Mouse (Mus musculus) intestine, embryonic 15.5 days (tissue): ENCODE data around the gene Abhd12b. TPM values are rescaled to one million over a fixed set of nuclear protein-coding genes. Genes with fewer than 3 reads are reported as not detected.
A peak's percentile ranks its signal among the peaks of the same experiment; 100 is the strongest.

Source experiments
- ATAC-seq: fragments of 200-750 bp; cut with Nextera tagmentation; 2 replicates; pipeline ENCODE4 v1.8.0; 2017; ENCODE audit warnings: moderate TSS enrichment, moderate library complexity
- H3K27ac ChIP-seq: fragments of 300-500 bp; sonication (generic); 2 replicates; pipeline ENCODE4 v1.5.1; 2015; ENCODE audit warnings: mild to moderate bottlenecking, inconsistent platforms
- H3K27me3 ChIP-seq: fragments of 300-500 bp; sonication (generic); replicated peaks from 2 replicates; pipeline ENCODE4 v1.6.1; 2015; ENCODE audit warnings: inconsistent platforms
- H3K36me3 ChIP-seq: fragments of 300-500 bp; sonication (generic); 2 replicates; pipeline ENCODE4 v1.6.1; 2015; ENCODE audit warnings: inconsistent platforms
- H3K4me1 ChIP-seq: fragments of 300-500 bp; sonication (generic); replicated peaks from 2 replicates; pipeline ENCODE4 v1.6.1; 2015; ENCODE audit warnings: inconsistent platforms
- H3K4me2 ChIP-seq: fragments of 300-500 bp; sonication (generic); replicated peaks from 2 replicates; pipeline ENCODE4 v1.6.1; 2015; ENCODE audit warnings: mild to moderate bottlenecking, inconsistent platforms
- H3K4me3 ChIP-seq: fragments of 300-500 bp; sonication (generic); replicated peaks from 2 replicates; pipeline ENCODE4 v1.5.1; 2015; ENCODE audit warnings: inconsistent platforms
- H3K9ac ChIP-seq: fragments of 300-500 bp; sonication (generic); 2 replicates; pipeline ENCODE4 v1.6.1; 2015; ENCODE audit warnings: inconsistent platforms
- H3K9me3 ChIP-seq: fragments of 300-500 bp; sonication (generic); 2 replicates; pipeline ENCODE4 v1.6.1; 2016; ENCODE audit warnings: inconsistent platforms
- WGBS: fragments of 180-500 bp; shearing (Covaris S2); methylation state at CpG from one replicate; pipeline ENCODE4 v1.1.7; 2015; 5-methylcytosine and 5-hydroxymethylcytosine counted together
- polyA plus RNA-seq: library from polyadenylated mRNA; unstranded; fragments of >200 nt; fragmentation: Nextera tagmentation; extraction: Ambion mirVana; gene quantifications from 2 replicates; pipeline ENCODE4 v1.2.1, GENCODE M21; 2015

The Abhd12b gene
- polyA plus RNA-seq = 0.11 and 0.15 TPM in 2 replicates

DNA sequence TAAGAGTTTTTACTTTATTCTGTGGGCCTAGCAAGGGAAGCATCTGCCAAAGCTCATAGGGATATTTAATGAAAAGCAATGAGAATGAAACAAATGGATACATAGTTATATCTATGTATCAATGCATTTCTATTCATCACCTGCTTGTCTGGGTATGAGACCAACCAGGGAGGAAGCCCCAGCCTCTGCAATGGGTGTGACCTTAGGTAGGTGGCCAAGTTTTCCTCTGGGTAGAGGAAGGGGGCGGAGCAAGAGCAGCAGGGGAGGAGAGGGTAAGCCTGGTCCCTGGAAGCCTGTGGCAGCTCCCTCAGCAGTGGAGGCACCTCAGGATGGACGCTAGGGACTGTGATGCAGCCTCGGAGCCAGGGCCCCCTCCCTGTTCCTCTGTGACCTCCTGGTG lies at the start of gene Abhd12b:
TSS of gene Abhd12b (plus strand) at position 301 of the 400 bp plus-strand sequence.
- H3K9ac ChIP-seq = no peak within 1 kb of the TSS
- peaks cover 2% of the 10 kb centered on the region; the same call in 1 of the 2 replicates for H3K4me1 ChIP-seq
- no peaks in the 10 kb centered on the region for H3K9me3 ChIP-seq

DNA sequence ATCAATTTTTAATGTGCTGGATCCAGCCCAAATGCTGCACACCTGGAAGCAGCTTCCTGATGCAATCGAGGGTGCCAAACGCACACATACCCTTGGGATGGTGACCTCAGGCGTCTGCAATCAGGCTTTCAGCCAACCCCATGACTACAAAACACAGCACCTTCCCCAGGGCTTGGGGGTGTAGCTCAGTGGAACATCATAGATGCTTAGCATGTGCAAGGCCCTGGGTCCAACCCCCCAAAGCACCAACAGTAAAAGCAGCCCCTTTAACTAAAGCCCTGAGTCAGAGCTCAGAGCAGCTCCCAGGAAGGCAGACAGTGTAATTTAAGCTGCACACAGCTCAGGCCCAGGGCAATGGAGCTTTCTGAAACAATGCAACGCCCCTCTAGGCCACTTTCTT lies 49.7 kb upstream of the Abhd12b start:
- Histone ChIP-seq H3K9me3 (no peaks in the 10 kb centered on the region), H3K36me3 (0 out of 2 replicates have a peak, but pooled peaks cover 4% of the 10 kb centered on the region), H3K9ac (no peak overlapping the region), H3K27me3 (no peaks in the 10 kb centered on the region), H3K4me1 (peaks cover 20% of the 10 kb centered on the region), H3K4me2 (no peak overlapping the region), H3K27ac (no peak overlapping the region), H3K4me3 (no peak overlapping the region)
- ATAC-seq = no peak
- WGBS = 58% methylated on average over 4 of the region's 4 CpGs

More for the DNA sequence above, at the start of gene Abhd12b:
- H3K27ac ChIP-seq = no peak within 1 kb of the TSS
- H3K4me3 ChIP-seq = no peak within 1 kb of the TSS
- no peaks in the 10 kb centered on the region for H3K27me3 ChIP-seq
- 68% methylated on average over 3 of the region's 3 CpGs for WGBS
- ATAC-seq = no peak
- H3K4me2 ChIP-seq = no peak within 1 kb of the TSS
- no peaks in the 10 kb centered on the region for H3K36me3 ChIP-seq

GRCm38 (mm10) chr12:70104776-70105420 lies 49.0 kb upstream of the Abhd12b start:
- Histone ChIP-seq H3K36me3 (0 out of 2 replicates have a peak, but pooled peaks cover 4% of the 10 kb centered on the region), H3K9ac (no peak overlapping the region), H3K4me3 (no peak overlapping the region), H3K4me2 (no peak overlapping the region), H3K9me3 (no peaks in the 10 kb centered on the region), H3K27ac (no peak overlapping the region), H3K4me1 (peaks cover 21% of the 10 kb centered on the region), H3K27me3 (no peaks in the 10 kb centered on the region)
- no peak for ATAC-seq
- WGBS = 54% methylated on average over 5 of the region's 5 CpGs

GRCm38 (mm10) chr12:70105885-70106284 lies 48.1 kb upstream of the Abhd12b start:
- Histone ChIP-seq H3K9ac (no peak overlapping the region), H3K9me3 (no peaks in the 10 kb centered on the region), H3K36me3 (0 out of 2 replicates have a peak, but pooled peaks cover 4% of the 10 kb centered on the region), H3K4me3 (no peak overlapping the region), H3K4me2 (0 out of 2 replicates have a peak overlapping the region, but pooled peaks have one; percentile 28), H3K27ac (peak overlapping the region; percentile 2), H3K27me3 (no peaks in the 10 kb centered on the region), H3K4me1 (peaks cover 28% of the 10 kb centered on the region)
- no peak for ATAC-seq
- 70% methylated on average over 6 of the region's 6 CpGs for WGBS

GRCm38 (mm10) chr12:70106508-70106907 lies 47.4 kb upstream of the Abhd12b start:
- peaks cover 28% of the 10 kb centered on the region for H3K4me1 ChIP-seq
- WGBS = 56% methylated on average over 9 of the region's 9 CpGs
- peak overlapping the region; percentile 28; the same call in 1 of the 2 replicates for H3K4me2 ChIP-seq
- no peak for ATAC-seq
- H3K9ac ChIP-seq = no peak overlapping the region
- no peaks in the 10 kb centered on the region for H3K9me3 ChIP-seq
- peak overlapping the region; percentile 2 for H3K27ac ChIP-seq
- H3K36me3 ChIP-seq = 0 out of 2 replicates have a peak, but pooled peaks cover 4% of the 10 kb centered on the region
- no peaks in the 10 kb centered on the region for H3K27me3 ChIP-seq
- H3K4me3 ChIP-seq = no peak overlapping the region

- Histone ChIP-seq H3K27me3 (no peaks in the 10 kb centered on the region), H3K4me2 (no peak overlapping the region), H3K9ac (no peak overlapping the region), H3K27ac (no peak overlapping the region), H3K36me3 (no peaks in the 10 kb centered on the region), H3K4me1 (peaks cover 24% of the 10 kb centered on the region), H3K9me3 (no peaks in the 10 kb centered on the region), H3K4me3 (no peak overlapping the region)
- 35% methylated on average over 2 of the region's 2 CpGs for WGBS
- no peak for ATAC-seq
Measured at GRCm38 (mm10) chr12:70108104-70108503, 45.8 kb upstream of the Abhd12b start.

- peak overlapping the region; percentile 91 for H3K4me2 ChIP-seq
- 62% methylated on average over 6 of the region's 6 CpGs for WGBS
- peak overlapping the region; percentile 89 for H3K4me3 ChIP-seq
- H3K4me1 ChIP-seq = peaks cover 24% of the 10 kb centered on the region
- H3K9me3 ChIP-seq = no peaks in the 10 kb centered on the region
- no peak overlapping the region for H3K27ac ChIP-seq
- ATAC-seq = no peak
- no peaks in the 10 kb centered on the region for H3K36me3 ChIP-seq
- no peaks in the 10 kb centered on the region for H3K27me3 ChIP-seq
- H3K9ac ChIP-seq = peak overlapping the region; percentile 86; the same call in 1 of the 2 replicates
Measured at GRCm38 (mm10) chr12:70109921-70110320, 44.0 kb upstream of the Abhd12b start.

DNA sequence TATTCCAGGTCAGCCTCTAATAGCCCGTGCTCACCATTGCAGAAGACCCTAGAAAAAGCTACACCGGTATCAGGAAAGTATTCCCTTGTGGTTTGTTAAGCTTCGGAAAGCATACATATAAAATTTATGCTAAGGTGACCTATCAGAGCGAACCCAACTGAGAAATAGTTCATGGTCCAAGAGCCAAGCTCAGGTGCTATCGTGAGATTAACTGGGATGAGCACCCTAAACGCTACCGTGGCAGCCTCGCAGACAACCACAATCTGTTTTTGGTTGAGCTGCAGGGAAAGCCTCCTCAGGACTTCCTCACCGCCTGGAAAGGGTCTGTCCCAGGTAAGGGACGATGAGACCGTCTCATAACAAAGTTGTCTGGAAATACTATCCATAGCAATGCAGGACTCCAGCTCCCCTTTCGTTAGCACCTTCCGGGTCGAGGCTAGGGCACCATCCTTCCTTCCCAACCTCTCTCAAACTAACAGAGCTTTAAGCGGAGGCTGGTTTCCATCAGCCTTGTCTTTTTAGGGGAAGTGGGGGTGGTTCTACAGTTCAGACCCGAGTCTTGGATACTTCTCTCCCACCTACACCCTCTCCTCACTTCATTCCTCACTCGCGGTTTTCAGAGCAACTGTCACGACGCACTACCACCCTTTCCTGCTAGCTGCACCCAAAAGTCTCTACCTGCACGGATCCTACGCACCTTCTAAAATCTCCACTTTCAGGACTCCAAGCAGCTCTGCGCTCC lies 43.4 kb upstream of the Abhd12b start:
- peak overlapping the region; percentile 89 for H3K27ac ChIP-seq
- H3K9me3 ChIP-seq = no peaks in the 10 kb centered on the region
- peaks cover 24% of the 10 kb centered on the region for H3K4me1 ChIP-seq
- peak overlapping the region; percentile 91 for H3K4me2 ChIP-seq
- peak overlapping the region; percentile 86 for H3K9ac ChIP-seq
- peak; percentile 10; the same call in 1 of the 2 replicates for ATAC-seq
- no peaks in the 10 kb centered on the region for H3K27me3 ChIP-seq
- no peaks in the 10 kb centered on the region for H3K36me3 ChIP-seq
- peak overlapping the region; percentile 89 for H3K4me3 ChIP-seq
- WGBS = 11% methylated on average over 23 of the region's 23 CpGs

- Histone ChIP-seq H3K9me3 (no peaks in the 10 kb centered on the region), H3K27me3 (no peaks in the 10 kb centered on the region), H3K4me3 (peak overlapping the region; percentile 89), H3K4me2 (peak overlapping the region; percentile 91), H3K9ac (peak overlapping the region; percentile 86), H3K27ac (peak overlapping the region; percentile 89), H3K4me1 (peaks cover 21% of the 10 kb centered on the region), H3K36me3 (no peaks in the 10 kb centered on the region)
- under 1% methylated on average over 16 of the region's 16 CpGs for WGBS
- ATAC-seq = peak; percentile 81
Measured at GRCm38 (mm10) chr12:70111117-70111366, 42.9 kb upstream of the Abhd12b start.

DNA sequence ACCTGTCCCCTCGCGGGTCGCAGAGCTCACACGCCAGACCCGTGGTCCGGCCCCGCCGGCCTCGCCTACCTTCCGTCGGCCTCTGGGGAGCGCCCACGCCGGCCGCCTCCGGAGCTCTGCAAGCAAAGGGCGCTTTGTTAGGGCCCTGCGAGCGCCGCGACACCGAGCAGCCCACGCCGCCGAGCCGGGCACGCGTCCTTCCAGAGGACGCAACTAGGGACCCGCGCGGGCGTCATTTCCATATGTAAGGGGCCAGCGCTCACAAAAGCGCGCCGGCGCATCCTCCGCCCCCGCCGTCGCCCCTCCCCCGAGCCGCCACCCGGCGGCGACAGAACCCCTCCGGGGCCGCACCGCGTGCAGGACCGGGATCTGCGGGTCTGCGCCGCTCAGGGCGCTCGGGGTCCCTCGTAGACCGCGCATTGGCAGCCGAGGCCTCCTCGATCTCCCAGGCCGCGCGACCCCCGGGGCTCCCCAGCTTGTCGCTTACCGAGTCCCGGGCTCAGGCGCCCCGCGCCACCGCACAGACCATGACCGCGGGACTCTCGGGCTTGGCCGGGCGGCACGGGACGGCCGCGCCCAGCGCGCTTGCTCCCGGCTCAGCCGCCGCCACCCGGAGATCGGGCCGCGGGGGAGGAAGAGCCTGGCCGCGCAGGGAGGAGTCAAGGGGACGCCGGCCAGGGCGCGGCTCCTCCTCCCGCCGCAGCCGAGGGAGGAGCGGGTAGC lies 42.4 kb upstream of the Abhd12b start:
- Histone ChIP-seq H3K4me3 (peak overlapping the region; percentile 89), H3K4me2 (peak overlapping the region; percentile 91), H3K27ac (peak overlapping the region; percentile 89), H3K9me3 (no peaks in the 10 kb centered on the region), H3K9ac (peak overlapping the region; percentile 86), H3K27me3 (no peaks in the 10 kb centered on the region), H3K4me1 (peaks cover 17% of the 10 kb centered on the region), H3K36me3 (no peaks in the 10 kb centered on the region)
- WGBS = under 1% methylated on average over 101 of the region's 101 CpGs
- ATAC-seq = peak; percentile 93

DNA sequence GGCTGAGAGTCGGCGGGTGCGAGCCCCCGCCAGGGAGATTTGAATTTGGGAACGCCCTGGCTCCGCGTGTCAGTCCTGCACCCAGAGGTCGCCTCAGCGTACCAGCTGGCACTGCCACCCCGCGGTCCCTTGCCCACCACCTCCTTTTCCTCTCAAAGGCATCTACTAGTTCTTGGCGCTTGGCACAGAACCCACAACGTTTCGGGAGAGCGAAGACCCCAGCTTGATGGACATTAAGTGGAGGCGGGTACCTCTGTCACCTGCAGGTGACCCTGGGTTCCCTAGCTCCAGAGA lies 41.9 kb upstream of the Abhd12b start:
- Histone ChIP-seq H3K9me3 (no peaks in the 10 kb centered on the region), H3K9ac (peak overlapping the region; percentile 86), H3K27me3 (no peaks in the 10 kb centered on the region), H3K4me2 (peak overlapping the region; percentile 91), H3K27ac (0 out of 2 replicates have a peak overlapping the region, but pooled peaks have one; percentile 89), H3K4me1 (peaks cover 12% of the 10 kb centered on the region), H3K4me3 (peak overlapping the region; percentile 89), H3K36me3 (no peaks in the 10 kb centered on the region)
- no peak; the same call in 1 of the 2 replicates for ATAC-seq
- WGBS = 2% methylated on average over 16 of the region's 16 CpGs

DNA sequence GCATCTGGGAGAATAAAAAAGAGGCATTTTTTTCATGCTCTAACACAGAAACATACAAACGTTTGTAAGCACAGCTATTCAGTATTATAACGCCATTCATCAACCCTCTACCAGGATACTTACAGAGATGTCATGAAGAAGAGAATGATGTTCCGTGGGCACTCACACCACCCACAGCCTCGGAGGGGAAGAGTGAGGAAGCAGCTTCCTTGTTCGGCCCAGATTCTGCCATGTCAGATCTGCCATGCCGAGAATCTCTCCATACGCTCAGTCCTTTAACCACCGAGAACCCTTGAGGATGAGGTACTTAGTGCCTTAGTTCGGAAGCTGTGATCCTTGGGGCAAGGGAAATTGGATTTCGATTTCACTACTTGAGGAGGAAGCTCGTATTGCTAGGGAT lies 40.6 kb upstream of the Abhd12b start, which contains the start of gene Nin:
TSS of gene Nin (minus strand) at position 367 of the 400 bp plus-strand sequence.
- ATAC-seq = no peak
- peaks cover 8% of the 10 kb centered on the region for H3K4me1 ChIP-seq
- no peaks in the 10 kb centered on the region for H3K9me3 ChIP-seq
- H3K27me3 ChIP-seq = no peaks in the 10 kb centered on the region
- no peak within 1 kb of the TSS for H3K4me3 ChIP-seq
- no peak within 1 kb of the TSS for H3K9ac ChIP-seq
- no peaks in the 10 kb centered on the region for H3K36me3 ChIP-seq
- no peak within 1 kb of the TSS for H3K27ac ChIP-seq
- H3K4me2 ChIP-seq = peak within 1 kb of the TSS; percentile 91; the same call in 1 of the 2 replicates
- WGBS = 70% methylated on average over 11 of the region's 11 CpGs
